Mouse (Mus musculus): ENCODE measurements at regions not wholly inside any gene's neighbourhood (a gene's known extent, or its start where the extent isn't known, plus 50 kb on each side); places are given as distances from the start of the nearest gene placed in this dataset.
"Not testable (repeated sequence)": the region's sequence is repeated elsewhere in the genome, so short reads cannot be mapped to it uniquely, and the experiment has no call there.

DNA sequence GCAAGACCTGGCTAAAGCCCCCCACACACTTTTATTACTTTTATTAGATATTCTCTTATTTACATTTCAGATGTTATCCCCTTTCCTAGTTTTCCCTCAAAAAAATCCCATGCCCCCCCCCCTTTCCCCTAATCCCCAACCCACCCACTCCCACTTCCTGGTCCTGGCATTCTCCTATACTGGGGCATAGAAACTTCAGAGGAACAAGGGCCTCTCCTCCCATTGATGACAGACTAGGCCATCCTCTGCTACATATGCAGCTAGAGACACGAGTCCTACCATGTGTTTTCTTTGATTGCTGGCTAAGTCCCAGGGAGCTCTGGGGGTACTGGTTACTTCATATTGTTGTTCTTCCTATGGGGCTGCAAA is 116.8 kb downstream of the Rfpl4b start:
- H3K27ac ChIP-seq; H3K4me1 ChIP-seq (replicated peaks); H3K27me3 ChIP-seq (ENCODE audit: insufficient read depth, poor library complexity, severe bottlenecking); H3K9me3 ChIP-seq; H3K4me3 ChIP-seq; H3K36me3 ChIP-seq; DNase-seq (ENCODE audit: low spot score): not testable (repeated sequence)
- 48% methylated on average over 1 of the region's 1 CpGs for WGBS

DNA sequence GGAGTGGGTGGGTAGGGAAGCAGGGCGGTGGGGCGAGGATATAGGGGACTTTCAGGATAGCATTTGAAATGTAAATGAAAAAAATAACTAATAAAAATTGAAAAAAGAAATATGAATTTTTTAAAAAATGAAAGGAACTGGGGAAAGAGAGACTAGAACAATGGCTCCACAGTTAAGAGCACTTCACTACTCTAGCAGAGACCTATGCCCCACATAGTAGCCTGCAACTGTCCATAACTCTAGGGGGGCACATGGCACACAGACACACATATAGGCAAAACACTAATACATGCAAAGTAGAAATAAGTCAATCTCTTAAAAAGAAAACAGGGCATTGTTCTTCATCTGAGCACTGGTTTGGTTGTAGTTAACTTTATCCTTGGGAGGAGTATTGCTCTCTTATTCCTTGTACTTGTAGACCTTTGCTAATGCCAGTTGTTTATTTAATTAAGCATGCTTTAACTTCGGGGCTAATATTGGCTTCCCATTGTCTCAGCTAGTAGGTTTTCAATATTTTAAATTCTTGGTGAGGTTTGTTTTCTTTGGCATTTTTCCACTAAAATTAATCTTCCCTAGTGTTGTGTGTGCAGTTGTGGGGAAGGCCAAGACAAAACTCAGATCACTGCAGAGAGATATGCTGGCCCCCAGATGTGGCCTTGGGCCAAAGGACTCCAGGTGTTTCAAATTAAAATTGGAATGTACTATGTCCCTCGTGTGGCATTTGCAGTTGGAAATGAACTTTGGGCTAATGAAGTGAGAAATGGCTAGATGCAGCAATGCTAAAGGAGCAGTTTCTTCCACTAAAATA is 117.4 kb downstream of the Rfpl4b start:
- H3K9me3 ChIP-seq = no peaks in the 10 kb centered on the region

DNA sequence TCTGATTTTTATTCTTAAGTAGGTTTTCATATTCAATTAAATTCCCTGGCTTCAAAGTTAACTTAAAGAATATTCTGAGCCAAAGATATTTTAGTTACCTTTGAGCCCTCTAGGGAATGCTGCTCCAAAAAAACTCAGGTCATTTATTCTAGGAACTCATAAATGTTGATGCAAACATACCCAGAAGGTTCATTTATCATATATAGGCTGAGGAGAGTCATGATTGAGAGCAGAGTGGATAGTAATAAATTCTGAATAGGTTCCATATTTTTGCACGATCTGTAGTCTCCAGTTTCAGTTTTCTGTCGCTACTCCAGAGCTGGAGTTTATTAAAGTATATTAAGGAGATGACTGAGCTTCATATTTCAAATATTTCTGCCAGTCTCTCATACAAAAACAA is 144.1 kb downstream of the Rfpl4b start:
- Histone ChIP-seq H3K27ac (no peak overlapping the region), H3K36me3 (no peaks in the 10 kb centered on the region), H3K27me3 (ENCODE audit: insufficient read depth, poor library complexity, severe bottlenecking) (no peaks in the 10 kb centered on the region), H3K9me3 (peaks cover 15% of the 10 kb centered on the region), H3K4me1 (replicated peaks) (no peaks in the 10 kb centered on the region), H3K4me3 (no peak overlapping the region)
- DNase-seq (ENCODE audit: low spot score) = no peak
- WGBS = 77% methylated on average over 2 of the region's 2 CpGs

More for the DNA sequence above, 117.4 kb downstream of the Rfpl4b start:
- Histone ChIP-seq H3K4me3 (no peak overlapping the region), H3K27ac (no peak overlapping the region), H3K36me3 (no peaks in the 10 kb centered on the region), H3K4me1 (replicated peaks) (no peaks in the 10 kb centered on the region), H3K27me3 (ENCODE audit: insufficient read depth, poor library complexity, severe bottlenecking) (no peaks in the 10 kb centered on the region)
- DNase-seq (ENCODE audit: low spot score) = peak; percentile 25
- WGBS = 84% methylated on average over 4 of the region's 4 CpGs

DNA sequence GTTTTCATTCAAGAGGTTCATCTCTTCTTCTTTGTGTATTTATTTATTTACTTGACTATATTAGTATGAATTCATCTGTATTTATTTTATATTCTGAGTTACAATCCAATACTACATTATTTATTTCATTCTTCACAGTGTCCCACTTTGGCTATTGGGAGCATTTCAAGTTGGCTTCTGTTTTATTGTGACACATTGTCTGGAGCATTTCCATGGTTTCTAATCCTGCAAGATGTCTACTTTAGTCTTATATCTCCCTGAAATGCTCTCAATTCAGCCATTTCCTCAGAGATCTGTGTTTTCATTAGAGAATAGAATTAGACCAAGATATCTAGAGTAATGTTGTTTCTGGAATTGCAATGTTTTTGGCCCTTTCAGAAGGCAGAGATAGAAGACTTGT is 153.0 kb downstream of the Rfpl4b start:
- no peaks in the 10 kb centered on the region for H3K4me1 ChIP-seq (replicated peaks)
- no peak overlapping the region for H3K4me3 ChIP-seq
- no peaks in the 10 kb centered on the region for H3K27me3 ChIP-seq (ENCODE audit: insufficient read depth, poor library complexity, severe bottlenecking)
- H3K36me3 ChIP-seq = no peaks in the 10 kb centered on the region
- no peak for DNase-seq (ENCODE audit: low spot score)
- no peaks in the 10 kb centered on the region for H3K9me3 ChIP-seq
- no peak overlapping the region for H3K27ac ChIP-seq

DNA sequence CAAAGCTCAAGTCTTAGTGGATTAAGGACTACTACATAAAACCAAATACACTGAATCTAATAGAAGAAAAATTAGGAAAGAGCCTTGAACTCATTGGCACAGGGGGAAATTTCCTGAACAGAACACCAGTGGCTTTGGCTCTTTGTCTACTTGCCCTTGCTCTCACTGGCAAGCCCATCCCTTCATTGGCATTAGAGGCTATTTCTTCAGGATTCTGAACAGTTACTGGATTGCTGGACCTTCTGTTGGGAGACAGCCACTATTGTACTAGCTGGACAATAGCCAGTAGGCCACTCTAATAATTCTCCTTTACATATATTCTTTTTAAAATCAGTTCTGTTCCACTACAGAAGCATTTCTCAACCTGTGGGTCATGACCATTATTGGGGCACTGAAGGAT is 153.7 kb downstream of the Rfpl4b start:
- no peaks in the 10 kb centered on the region for H3K9me3 ChIP-seq
- no peak overlapping the region for H3K27ac ChIP-seq

DNA sequence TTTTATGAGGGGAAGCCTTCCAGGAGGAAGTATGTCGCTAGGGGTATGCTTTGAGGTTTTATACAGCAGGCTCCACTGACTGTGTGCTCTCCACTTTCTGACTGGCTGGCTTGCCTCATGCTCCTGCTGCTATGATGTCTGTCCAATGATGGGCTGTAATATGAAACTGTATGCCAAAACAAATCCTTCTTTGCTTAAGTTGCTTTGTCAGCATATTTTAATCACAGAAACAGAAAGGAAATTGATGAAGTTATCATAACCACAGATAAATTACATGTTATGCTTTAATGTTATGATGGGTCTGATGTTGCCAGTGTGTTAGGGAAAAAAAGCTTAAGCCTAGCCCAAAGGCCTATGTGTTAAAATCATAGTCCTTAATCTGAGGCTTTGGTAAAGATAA is 185.9 kb downstream of the Rfpl4b start:
- 82% methylated on average over 1 of the region's 1 CpGs for WGBS
- Histone ChIP-seq H3K4me3 (no peak overlapping the region), H3K9me3 (0 out of 2 replicates have a peak, but pooled peaks cover 2% of the 10 kb centered on the region), H3K4me1 (replicated peaks) (no peaks in the 10 kb centered on the region), H3K36me3 (no peaks in the 10 kb centered on the region), H3K27ac (no peak overlapping the region), H3K27me3 (ENCODE audit: insufficient read depth, poor library complexity, severe bottlenecking) (no peaks in the 10 kb centered on the region)
- DNase-seq (ENCODE audit: low spot score) = no peak

More for the DNA sequence above, 153.7 kb downstream of the Rfpl4b start:
- no peaks in the 10 kb centered on the region for H3K27me3 ChIP-seq (ENCODE audit: insufficient read depth, poor library complexity, severe bottlenecking)
- H3K4me3 ChIP-seq = no peak overlapping the region
- no peaks in the 10 kb centered on the region for H3K36me3 ChIP-seq
- DNase-seq (ENCODE audit: low spot score) = no peak
- no peaks in the 10 kb centered on the region for H3K4me1 ChIP-seq (replicated peaks)

DNA sequence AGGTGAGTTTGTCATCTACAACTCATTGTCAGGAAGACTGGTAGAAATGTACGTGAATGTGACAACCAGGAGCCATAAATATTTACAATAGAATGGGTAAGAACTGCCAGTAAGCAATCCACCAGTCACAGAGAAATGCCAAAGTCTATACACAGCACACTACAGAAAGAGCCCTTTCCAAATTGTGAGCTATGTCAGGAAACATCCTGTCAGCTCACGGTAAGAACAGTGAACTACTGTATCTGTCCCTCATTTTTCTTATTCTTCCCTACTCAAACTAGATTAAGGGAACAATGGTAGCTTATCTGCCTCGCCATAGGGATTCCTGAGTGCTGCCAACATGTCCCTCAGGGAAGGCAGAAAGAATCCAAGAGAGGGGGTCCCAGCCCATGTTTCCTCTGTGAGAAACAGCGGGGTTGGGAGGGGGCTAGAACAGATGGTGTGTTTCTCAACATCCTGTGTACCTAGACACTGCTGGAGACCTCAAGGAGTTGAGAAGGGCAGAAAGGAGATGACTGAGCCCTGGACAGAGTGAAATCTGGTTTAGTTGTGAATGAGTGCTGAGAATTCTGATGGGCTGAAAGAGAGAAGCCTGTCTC is 191.6 kb downstream of the Rfpl4b start:
- H3K9me3 ChIP-seq = no peaks in the 10 kb centered on the region
- DNase-seq (ENCODE audit: low spot score) = no peak

DNA sequence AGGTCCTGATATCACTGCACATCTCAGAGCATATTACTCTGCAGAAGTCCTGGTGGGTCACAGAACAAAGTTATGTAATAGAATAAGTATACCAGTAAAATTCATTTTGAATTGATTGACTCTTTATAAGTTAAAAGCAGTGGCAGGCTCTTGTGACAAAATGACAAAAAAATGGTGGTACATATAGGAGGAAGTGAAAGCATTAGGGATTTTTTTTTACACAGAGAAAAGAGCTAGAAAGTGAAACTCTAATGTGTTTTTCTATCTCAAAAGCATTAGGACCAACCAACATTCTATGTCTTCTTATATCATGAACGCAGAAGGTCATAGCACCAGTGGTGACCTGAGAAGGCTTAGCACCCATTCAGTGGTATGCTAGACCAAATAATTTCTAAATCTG is 198.2 kb downstream of the Rfpl4b start:
- no peaks in the 10 kb centered on the region for H3K9me3 ChIP-seq
- no peak for DNase-seq (ENCODE audit: low spot score)
- H3K4me3 ChIP-seq = no peak overlapping the region
- no peak overlapping the region for H3K27ac ChIP-seq
- no peaks in the 10 kb centered on the region for H3K36me3 ChIP-seq
- H3K27me3 ChIP-seq (ENCODE audit: insufficient read depth, poor library complexity, severe bottlenecking) = no peaks in the 10 kb centered on the region
- H3K4me1 ChIP-seq (replicated peaks) = no peaks in the 10 kb centered on the region
- 92% methylated on average over 1 of the region's 1 CpGs for WGBS

More for the DNA sequence above, 191.6 kb downstream of the Rfpl4b start:
- Histone ChIP-seq H3K36me3 (no peaks in the 10 kb centered on the region), H3K27ac (no peak overlapping the region), H3K4me3 (no peak overlapping the region), H3K27me3 (ENCODE audit: insufficient read depth, poor library complexity, severe bottlenecking) (no peaks in the 10 kb centered on the region), H3K4me1 (replicated peaks) (no peaks in the 10 kb centered on the region)
- WGBS = 79% methylated on average over 4 of the region's 4 CpGs

DNA sequence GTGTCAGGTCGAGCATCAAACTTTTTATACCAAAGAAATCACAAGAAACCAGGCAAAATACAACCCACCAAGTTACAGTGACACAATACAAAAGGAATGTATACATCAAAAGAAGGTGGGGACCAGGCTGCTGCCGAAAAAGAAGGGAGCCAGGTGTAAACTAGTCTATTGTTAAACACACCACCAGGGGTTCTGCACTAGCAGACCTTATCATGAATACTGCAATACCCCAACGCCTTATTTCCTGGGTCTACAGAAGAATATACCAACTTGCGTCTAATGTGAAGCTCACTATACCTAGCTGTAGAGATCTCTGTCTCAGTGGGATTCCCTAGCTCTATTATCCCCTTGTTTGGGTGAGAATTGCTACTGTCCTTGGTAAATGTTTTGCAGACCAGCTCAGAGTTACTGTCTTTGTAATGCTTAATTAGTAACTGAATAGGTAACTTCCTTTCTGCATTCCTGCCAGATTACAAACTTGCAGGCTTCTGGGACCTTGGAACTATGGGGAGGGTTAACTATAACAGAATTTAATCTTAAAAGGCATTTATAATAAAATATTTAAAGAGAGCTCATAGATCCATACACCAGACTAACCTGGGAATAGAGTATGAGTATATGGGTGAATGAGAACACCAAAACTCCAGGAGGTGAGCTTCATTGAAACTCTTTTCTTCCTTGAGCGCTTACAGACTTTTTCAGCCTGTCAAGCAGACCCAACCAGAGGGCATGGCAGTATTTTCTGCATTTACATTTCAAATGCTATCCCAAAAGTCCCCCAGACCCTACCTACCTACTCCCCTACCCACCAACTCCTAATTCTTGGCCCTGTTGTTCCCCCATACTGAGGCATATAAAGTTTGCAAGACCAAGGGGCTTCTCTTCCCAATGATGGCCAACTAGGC is 211.7 kb downstream of the Rfpl4b start:
- Histone ChIP-seq H3K27ac (no peak overlapping the region), H3K9me3 (no peaks in the 10 kb centered on the region), H3K4me3 (no peak overlapping the region), H3K4me1 (replicated peaks) (no peaks in the 10 kb centered on the region), H3K27me3 (ENCODE audit: insufficient read depth, poor library complexity, severe bottlenecking) (no peaks in the 10 kb centered on the region), H3K36me3 (no peaks in the 10 kb centered on the region)
- DNase-seq (ENCODE audit: low spot score) = no peak
- 82% methylated on average over 5 of the region's 5 CpGs for WGBS

DNA sequence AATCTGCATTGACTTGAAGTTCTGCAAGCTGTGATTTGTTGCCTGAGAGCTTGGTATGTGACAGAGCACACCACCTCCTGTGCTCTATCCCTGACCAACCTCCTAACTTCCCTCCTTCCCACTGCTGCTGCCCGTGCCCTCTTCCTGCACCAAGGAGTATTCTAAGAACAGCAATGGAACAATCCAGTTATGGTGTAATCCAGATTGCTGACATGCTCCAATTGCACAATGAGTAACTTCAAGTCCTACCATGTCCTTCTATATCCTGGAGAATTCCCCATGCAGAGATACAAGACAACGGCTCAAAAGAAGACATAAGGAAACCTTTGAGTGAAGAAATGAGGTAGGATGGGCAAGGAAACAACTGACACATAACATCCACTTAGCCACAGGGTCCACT is 235.5 kb downstream of the Rfpl4b start:
- no peak overlapping the region for H3K27ac ChIP-seq
- H3K27me3 ChIP-seq (ENCODE audit: insufficient read depth, poor library complexity, severe bottlenecking) = no peaks in the 10 kb centered on the region
- H3K9me3 ChIP-seq = no peaks in the 10 kb centered on the region
- no peak for DNase-seq (ENCODE audit: low spot score)
- WGBS = 83% methylated on average over 2 of the region's 2 CpGs
- no peaks in the 10 kb centered on the region for H3K4me1 ChIP-seq (replicated peaks)
- no peaks in the 10 kb centered on the region for H3K36me3 ChIP-seq
- no peak overlapping the region for H3K4me3 ChIP-seq

DNA sequence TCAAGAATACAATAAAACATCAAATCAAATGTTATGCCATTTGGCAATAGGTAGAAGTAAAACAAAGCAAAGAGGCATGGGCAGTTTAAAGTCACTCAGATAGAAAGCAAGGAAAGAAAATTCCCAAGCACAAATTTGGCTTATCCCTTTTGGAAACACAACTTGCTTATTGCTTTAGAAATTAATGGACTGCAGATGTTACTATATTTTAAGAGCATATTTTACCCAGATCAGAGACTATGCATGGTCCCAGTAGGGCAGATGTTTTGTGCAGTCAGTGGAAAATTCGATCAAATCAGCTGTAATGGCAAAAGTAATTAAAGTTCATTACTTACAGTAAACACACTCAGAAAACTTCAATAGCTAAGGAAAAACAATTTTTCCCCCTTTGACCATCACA is 245.9 kb downstream of the Rfpl4b start:
- Histone ChIP-seq H3K4me1 (replicated peaks) (no peaks in the 10 kb centered on the region), H3K27ac (no peak overlapping the region), H3K4me3 (no peak overlapping the region), H3K27me3 (ENCODE audit: insufficient read depth, poor library complexity, severe bottlenecking) (no peaks in the 10 kb centered on the region), H3K9me3 (0 out of 2 replicates have a peak, but pooled peaks cover 2% of the 10 kb centered on the region), H3K36me3 (no peaks in the 10 kb centered on the region)
- no peak for DNase-seq (ENCODE audit: low spot score)
- WGBS = 87% methylated on average over 1 of the region's 1 CpGs

DNA sequence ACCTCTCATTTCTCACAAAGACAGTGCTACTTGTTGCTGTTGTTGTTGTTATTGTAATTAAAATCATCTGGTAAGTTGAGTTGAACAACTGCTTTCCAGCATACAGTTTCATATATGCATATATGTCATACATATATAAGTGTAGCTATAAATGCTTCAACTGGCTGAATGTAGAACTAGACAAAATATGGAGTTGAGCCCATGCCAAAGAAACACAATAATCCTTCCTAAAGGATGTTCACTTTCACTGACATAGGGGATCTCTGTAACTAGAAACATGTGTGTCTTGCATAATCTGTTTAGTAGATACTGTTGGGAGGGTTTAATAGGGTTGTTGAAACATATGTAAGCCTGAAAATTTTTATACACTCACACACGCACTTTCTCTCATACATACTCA is 247.9 kb downstream of the Rfpl4b start:
- H3K9me3 ChIP-seq = no peaks in the 10 kb centered on the region
- no peak overlapping the region for H3K4me3 ChIP-seq
- H3K36me3 ChIP-seq = no peaks in the 10 kb centered on the region
- no peak overlapping the region for H3K27ac ChIP-seq
- no peaks in the 10 kb centered on the region for H3K27me3 ChIP-seq (ENCODE audit: insufficient read depth, poor library complexity, severe bottlenecking)
- H3K4me1 ChIP-seq (replicated peaks) = no peaks in the 10 kb centered on the region
- 90% methylated on average over 1 of the region's 1 CpGs for WGBS
- no peak for DNase-seq (ENCODE audit: low spot score)

DNA sequence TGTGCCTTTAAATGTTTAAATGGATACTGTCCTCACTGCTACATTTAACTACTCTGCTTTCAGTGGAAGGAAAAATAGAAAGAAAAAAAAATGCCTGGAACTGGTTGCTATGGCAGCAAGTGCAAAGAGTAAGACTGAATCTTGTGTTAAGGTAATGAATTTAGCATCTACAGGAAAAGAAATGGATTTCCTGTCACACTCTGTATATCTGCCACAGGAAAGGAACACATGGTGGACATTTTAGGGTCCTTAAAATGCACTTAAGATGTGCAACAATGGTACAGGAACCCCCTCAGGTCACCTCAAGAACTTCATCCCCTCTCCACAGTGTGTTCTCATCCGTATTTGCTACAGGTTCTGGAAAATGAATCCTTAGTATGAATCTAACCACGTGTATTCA is 248.4 kb downstream of the Rfpl4b start:
- no peaks in the 10 kb centered on the region for H3K36me3 ChIP-seq
- 75% methylated on average over 2 of the region's 2 CpGs for WGBS
- H3K27ac ChIP-seq = no peak overlapping the region
- H3K9me3 ChIP-seq = no peaks in the 10 kb centered on the region
- no peak overlapping the region for H3K4me3 ChIP-seq
- DNase-seq (ENCODE audit: low spot score) = no peak
- no peaks in the 10 kb centered on the region for H3K27me3 ChIP-seq (ENCODE audit: insufficient read depth, poor library complexity, severe bottlenecking)
- no peaks in the 10 kb centered on the region for H3K4me1 ChIP-seq (replicated peaks)

Measured in hindbrain, embryonic 10.5 days (tissue).